Mouse (Mus musculus) stomach, postnatal 0 days (tissue): ENCODE data around the gene Nell2. TPM values are rescaled to one million over a fixed set of nuclear protein-coding genes. Genes with fewer than 3 reads are reported as not detected.

ENCODE experiments used
- ATAC-seq: fragments of 200-750 bp; cut with Nextera tagmentation; 2 replicates; pipeline ENCODE4 v1.8.0; 2017; ENCODE audit not compliant: low FRiP score, low TSS enrichment
- DNase-seq: peaks from one replicate; pipeline ENCODE4 v3.0.0-alpha.2; 2016; ENCODE audit warnings: low spot score
- H3K27ac ChIP-seq: fragments of 300-500 bp; sonication (generic); replicated peaks from 2 replicates; pipeline ENCODE4 v1.5.1; 2014; ENCODE audit warnings: mild to moderate bottlenecking, control low read depth
- H3K27me3 ChIP-seq: fragments of 300-500 bp; sonication (generic); 2 replicates; pipeline ENCODE4 v1.6.1; 2014; ENCODE audit warnings: low read length; ENCODE audit not compliant: control insufficient read depth, insufficient read depth
- H3K36me3 ChIP-seq: fragments of 300-500 bp; sonication (generic); 2 replicates; pipeline ENCODE4 v1.6.1; 2014; ENCODE audit warnings: low read length, mixed read lengths; ENCODE audit not compliant: control insufficient read depth, insufficient read depth
- H3K4me1 ChIP-seq: fragments of 300-500 bp; sonication (generic); replicated peaks from 2 replicates; pipeline ENCODE4 v1.6.1; 2014; ENCODE audit warnings: antibody characterized with exemption; ENCODE audit not compliant: control insufficient read depth, insufficient read depth
- H3K4me2 ChIP-seq: fragments of 300-500 bp; sonication (generic); replicated peaks from 2 replicates; pipeline ENCODE4 v1.6.1; 2014; ENCODE audit warnings: low read depth, mild to moderate bottlenecking, control low read depth, moderate library complexity
- H3K4me3 ChIP-seq: fragments of 300-500 bp; sonication (generic); 2 replicates; pipeline ENCODE4 v1.5.1; 2014; ENCODE audit warnings: low read depth, low read length, control low read depth
- H3K9ac ChIP-seq: fragments of 300-500 bp; sonication (generic); 2 replicates; pipeline ENCODE4 v1.6.1; 2014; ENCODE audit warnings: mild to moderate bottlenecking, low read length, control low read depth, mixed read lengths
- H3K9me3 ChIP-seq: fragments of 300-500 bp; sonication (generic); 2 replicates; pipeline ENCODE4 v1.6.1; 2016; ENCODE audit warnings: low read length; ENCODE audit not compliant: control insufficient read depth
- CTCF ChIP-seq: IDR thresholded peaks from 2 replicates; pipeline ENCODE4 v1.5.1; 2016; ENCODE audit warnings: antibody characterized with exemption, low read depth, mild to moderate bottlenecking, moderate library complexity
- EP300 ChIP-seq: optimal IDR thresholded peaks from 2 replicates; pipeline ENCODE3; 2016; ENCODE audit warnings: antibody characterized with exemption
- WGBS: fragments of 180-500 bp; shearing (Covaris S2); extraction: QIAGEN DNeasy Blood & Tissue Kit; methylation state at CpG from one replicate; pipeline ENCODE4 v1.1.7; 2014; 5-methylcytosine and 5-hydroxymethylcytosine counted together
- polyA plus RNA-seq: library from polyadenylated mRNA; unstranded; fragments of >200 nt; fragmentation: Nextera tagmentation; extraction: Ambion mirVana; gene quantifications from 2 replicates; pipeline ENCODE4 v1.2.1, GENCODE M21; 2015

Nell2 gene
- polyA plus RNA-seq, 1 experiment from 2014 or later = 5.8 TPM

DNA sequence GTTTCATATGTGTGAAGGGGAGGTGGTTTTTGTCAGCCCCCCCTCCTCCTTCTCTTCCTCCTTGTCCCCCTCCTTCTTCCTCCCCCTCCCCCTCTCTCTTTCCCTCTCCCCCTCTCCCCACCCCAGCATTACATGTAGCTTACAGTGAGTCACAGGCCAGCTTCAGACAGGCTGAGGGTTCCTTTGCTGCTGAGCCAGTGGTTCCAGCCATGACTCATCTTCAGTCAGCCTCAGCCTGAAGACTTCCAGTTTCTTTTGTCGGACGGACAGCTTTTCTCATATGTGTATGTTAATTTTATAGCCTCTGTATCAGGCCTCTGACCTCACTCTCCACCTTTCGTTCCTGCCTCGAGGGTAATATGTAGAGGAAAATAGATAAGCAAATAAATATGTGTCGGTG lies 344.9 kb downstream of the Nell2 start:
- Histone ChIP-seq H3K27me3 (no peaks in the 10 kb centered on the region), H3K4me1 (no peaks in the 10 kb centered on the region), H3K36me3 (no peaks in the 10 kb centered on the region), H3K9me3 (no peaks in the 10 kb centered on the region), H3K27ac (no peak overlapping the region), H3K9ac (no peak overlapping the region), H3K4me2 (no peak overlapping the region), H3K4me3 (no peak overlapping the region)
- ATAC-seq (no peak), DNase-seq (no peak)
- WGBS = 38% methylated on average over 5 of the region's 5 CpGs
- TF ChIP-seq EP300 (no peak), CTCF (no peak)

DNA sequence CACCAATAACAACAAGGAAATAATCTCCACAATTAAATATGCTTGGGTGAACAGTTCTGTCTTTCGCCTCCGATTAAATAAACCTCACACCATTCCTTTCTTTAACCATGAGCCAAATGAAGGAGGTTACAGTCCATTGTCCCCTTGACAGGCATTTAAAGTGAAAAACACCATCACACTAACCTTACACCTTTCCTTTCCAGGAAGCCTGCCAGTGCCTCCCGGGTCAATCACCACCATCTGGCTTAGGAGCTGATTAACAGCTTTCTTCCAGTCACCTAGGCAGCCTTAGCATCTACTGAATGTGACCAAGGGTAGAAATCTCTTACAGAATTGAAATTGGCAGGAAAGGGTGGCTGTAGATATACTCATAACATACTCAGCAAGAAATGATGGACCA lies 371.5 kb downstream of the Nell2 start:
- no peak overlapping the region for H3K9ac ChIP-seq
- no peak overlapping the region for H3K4me3 ChIP-seq
- no peaks in the 10 kb centered on the region for H3K4me1 ChIP-seq
- no peaks in the 10 kb centered on the region for H3K27me3 ChIP-seq
- DNase-seq (no peak), ATAC-seq (no peak)
- H3K9me3 ChIP-seq = no peaks in the 10 kb centered on the region
- TF ChIP-seq EP300 (no peak), CTCF (no peak)
- H3K4me2 ChIP-seq = no peak overlapping the region
- 67% methylated on average over 3 of the region's 3 CpGs for WGBS
- H3K27ac ChIP-seq = no peak overlapping the region
- no peaks in the 10 kb centered on the region for H3K36me3 ChIP-seq

DNA sequence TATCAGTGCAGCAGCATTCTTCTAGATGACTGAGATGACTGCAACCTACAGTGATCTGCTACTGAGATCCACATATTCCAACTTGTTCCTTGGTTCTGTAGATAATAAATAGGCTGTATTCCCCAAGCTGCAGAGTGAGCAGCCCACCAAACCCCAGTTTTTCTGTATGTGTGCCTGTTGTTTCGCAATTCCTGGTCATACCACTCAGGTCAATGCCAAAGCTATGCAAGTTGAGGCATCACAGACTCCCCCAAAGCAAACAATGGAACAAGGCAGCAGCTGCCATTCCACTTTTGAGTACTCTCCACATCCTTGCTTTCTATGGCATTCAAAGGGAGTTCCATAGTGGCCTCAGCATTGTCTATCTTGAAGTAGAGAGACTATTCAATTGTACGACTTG lies 383.2 kb downstream of the Nell2 start:
- Histone ChIP-seq H3K27ac (no peak overlapping the region), H3K9me3 (no peaks in the 10 kb centered on the region), H3K4me1 (no peaks in the 10 kb centered on the region), H3K36me3 (no peaks in the 10 kb centered on the region), H3K27me3 (no peaks in the 10 kb centered on the region), H3K9ac (no peak overlapping the region), H3K4me2 (no peak overlapping the region), H3K4me3 (no peak overlapping the region)
- ATAC-seq (no peak), DNase-seq (no peak)
- TF ChIP-seq EP300 = no peak
- no peak for TF ChIP-seq CTCF
- WGBS = 72% methylated on average over 2 of the region's 2 CpGs

DNA sequence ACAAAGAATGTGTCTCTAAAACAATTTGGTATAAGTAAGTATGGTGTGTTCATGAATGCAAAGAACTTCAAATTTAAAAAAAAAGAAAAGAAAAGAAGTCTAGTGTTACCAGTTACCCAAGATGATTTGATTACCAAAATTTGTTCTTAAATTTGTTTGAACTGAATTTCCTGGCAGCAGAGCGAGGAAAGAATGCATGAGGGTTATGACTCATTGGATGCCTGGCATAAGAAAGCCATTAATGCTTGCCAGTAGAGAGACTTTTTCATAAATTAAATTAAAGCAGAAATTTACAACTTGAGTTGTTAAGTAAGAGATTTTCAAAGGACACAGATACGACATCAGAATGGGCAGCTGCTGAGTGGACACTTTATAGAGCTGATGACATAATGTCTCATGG lies 384.2 kb downstream of the Nell2 start:
- TF ChIP-seq EP300 (no peak), CTCF (no peak)
- Histone ChIP-seq H3K4me1 (no peaks in the 10 kb centered on the region), H3K4me2 (no peak overlapping the region), H3K27me3 (no peaks in the 10 kb centered on the region), H3K9me3 (no peaks in the 10 kb centered on the region), H3K4me3 (no peak overlapping the region), H3K36me3 (no peaks in the 10 kb centered on the region), H3K27ac (no peak overlapping the region), H3K9ac (no peak overlapping the region)
- ATAC-seq = no peak
- 32% methylated on average over 2 of the region's 2 CpGs for WGBS
- DNase-seq = no peak

DNA sequence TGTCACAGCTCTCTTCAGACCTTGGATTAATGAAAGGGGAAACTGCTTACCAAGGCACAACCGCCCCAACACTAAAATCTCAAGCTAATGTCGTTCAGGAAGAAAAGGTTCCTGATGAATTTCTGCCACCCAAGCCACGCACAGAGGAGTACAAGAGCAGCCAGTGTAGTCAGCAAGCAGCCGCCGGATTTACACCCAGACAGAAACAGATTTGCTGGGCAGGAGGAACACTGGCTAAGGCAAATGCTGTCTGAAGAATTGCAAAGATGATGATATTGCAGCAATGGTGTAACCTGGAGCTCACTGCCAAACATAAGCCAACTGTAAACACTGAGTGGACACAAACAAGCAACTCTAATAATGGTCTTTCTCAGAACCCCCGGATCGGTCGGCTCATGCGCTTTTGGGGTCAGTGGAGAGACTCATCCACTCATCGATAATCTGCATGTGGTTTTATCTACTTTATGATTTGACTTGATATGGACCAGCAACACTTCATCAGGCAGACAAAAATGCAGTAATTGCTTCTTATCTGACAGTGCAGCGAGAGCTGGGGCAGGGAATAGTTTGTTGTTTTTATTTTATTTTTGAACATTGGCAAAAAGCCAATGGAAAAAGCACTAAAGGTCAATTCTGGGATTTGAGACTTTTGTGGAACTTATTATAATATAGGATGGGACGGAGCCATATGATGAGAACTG lies 389.5 kb downstream of the Nell2 start:
- 50% methylated on average over 12 of the region's 12 CpGs for WGBS
- no peak for ATAC-seq
- H3K9ac ChIP-seq = no peak overlapping the region

DNA sequence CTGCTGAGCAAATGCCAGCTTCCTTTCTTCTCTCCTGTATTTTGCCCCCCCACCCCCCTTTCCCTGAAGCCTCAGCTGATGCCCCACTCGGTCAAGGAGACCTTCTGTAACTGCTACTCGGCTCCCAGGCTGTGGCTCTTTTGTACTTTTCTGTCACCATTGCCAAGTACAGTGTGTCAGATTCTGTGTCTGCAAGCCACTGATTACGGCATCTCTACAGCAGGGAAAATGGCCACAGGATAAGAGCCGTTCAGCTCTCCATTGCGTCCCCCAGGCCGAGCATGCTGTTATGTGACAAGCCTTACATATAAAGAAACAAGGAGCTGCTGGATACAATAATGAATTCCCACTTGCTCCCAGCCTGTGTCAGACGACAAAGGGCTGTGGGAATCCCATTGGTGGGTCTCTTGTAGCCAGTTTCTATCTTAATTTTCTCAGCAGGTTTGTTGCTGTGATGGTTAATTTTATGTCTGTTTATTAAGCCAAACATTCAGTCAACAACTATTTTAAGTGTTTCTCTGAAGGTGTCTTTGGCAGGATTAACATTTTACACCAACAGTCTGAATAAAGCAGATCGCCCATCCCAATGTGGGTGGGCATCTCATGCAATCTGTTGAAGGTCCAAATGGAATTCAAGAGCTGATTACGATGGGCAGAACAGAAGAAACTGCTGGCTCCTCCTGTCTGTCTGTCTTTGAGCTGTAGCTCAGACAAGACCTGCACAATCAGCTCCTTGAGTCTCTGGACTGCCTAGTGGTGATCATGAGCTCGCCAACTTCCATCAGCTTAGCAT lies 391.1 kb downstream of the Nell2 start:
- TF ChIP-seq CTCF (no peak), EP300 (no peak)
- Histone ChIP-seq H3K9me3 (no peaks in the 10 kb centered on the region), H3K36me3 (no peaks in the 10 kb centered on the region), H3K4me1 (no peaks in the 10 kb centered on the region), H3K4me2 (no peak overlapping the region), H3K27ac (no peak overlapping the region), H3K27me3 (no peaks in the 10 kb centered on the region), H3K4me3 (no peak overlapping the region), H3K9ac (no peak overlapping the region)
- ATAC-seq (no peak), DNase-seq (no peak)
- WGBS = 80% methylated on average over 10 of the region's 10 CpGs

More for the DNA sequence above, 389.5 kb downstream of the Nell2 start:
- TF ChIP-seq EP300 = no peak
- TF ChIP-seq CTCF = no peak
- no peaks in the 10 kb centered on the region for H3K27me3 ChIP-seq
- no peaks in the 10 kb centered on the region for H3K4me1 ChIP-seq
- no peaks in the 10 kb centered on the region for H3K36me3 ChIP-seq
- H3K27ac ChIP-seq = no peak overlapping the region
- H3K4me3 ChIP-seq = no peak overlapping the region
- no peaks in the 10 kb centered on the region for H3K9me3 ChIP-seq
- no peak for DNase-seq
- no peak overlapping the region for H3K4me2 ChIP-seq
